Mouse (Mus musculus) liver, adult (tissue): ENCODE data around the gene Fam178b.

Experiments
- GATA4 ChIP-seq: IDR thresholded peaks from 2 replicates; pipeline ENCODE4 v1.6.1; 2014; ENCODE audit warnings: mild to moderate bottlenecking, low read length; ENCODE audit not compliant: insufficient replicate concordance

Gene Fam178b

GRCm38 (mm10) chr1:36691271-36692155 is 8.5 kb upstream of the Fam178b start, which contains the start of gene Cox5b:
Gene Cox5b (plus strand): TSS chr1:36691449.
- TF ChIP-seq GATA4 = no peak

DNA sequence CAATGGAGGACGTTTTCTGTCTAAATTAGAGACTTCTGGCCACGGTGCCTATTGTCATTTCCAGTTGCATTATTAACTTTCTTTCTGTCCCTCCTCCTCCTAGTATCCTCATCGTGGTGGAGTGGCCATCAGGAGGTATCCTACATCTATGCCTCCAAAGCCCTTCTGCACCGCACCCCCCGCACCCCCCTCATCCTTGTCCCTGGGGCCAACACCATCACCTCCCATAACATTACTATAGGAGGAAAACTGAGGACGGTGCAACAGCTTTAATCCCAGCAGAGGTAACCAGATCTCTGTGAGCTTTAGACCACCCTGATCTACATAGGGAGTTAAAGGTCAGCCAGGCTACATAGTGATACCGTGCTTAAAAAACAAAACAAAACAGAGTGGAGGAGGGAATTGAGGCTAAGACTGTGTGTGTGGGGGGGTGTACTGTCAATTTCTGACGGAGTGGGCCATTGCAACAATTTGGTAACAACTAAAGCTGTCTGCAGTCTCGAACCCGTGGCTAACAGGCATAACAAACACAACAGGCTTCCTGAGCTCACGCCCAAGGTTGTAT is 7.8 kb upstream of the Fam178b start:
- no peak for TF ChIP-seq GATA4

DNA sequence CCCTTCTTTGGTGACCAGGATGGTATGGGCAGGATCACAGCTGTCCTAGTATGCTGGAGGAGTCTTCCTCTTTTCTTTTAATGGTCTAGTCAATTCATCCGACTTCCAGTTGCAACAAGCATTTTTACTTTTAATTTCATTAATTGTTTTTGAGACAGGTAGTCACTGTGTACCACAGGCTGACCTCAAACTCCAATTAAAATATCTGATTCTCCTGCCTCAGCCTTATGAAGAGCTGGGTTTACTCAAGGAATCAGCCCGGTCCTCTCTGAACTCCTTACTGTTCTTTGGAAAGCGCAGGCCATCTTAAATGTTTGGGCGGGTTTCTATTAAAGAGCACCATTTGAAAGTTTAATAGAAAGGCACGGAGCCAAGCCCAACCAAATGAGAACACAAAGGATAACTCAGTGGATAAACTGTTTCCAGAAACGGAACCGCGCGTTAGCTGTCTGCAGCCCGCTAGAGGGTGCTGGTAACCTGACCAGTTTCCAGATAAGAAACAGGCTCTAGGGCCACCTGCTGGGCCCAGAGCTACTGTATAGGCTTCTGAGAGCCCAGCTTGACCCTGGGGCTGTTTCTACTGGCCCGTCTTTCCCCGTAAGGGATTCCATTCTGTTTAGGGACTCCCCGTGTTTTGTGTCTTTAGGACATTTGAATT is 956 bp upstream of the Fam178b start:
- TF ChIP-seq GATA4 = peak; percentile 85; the same call in 1 of the 2 replicates

DNA sequence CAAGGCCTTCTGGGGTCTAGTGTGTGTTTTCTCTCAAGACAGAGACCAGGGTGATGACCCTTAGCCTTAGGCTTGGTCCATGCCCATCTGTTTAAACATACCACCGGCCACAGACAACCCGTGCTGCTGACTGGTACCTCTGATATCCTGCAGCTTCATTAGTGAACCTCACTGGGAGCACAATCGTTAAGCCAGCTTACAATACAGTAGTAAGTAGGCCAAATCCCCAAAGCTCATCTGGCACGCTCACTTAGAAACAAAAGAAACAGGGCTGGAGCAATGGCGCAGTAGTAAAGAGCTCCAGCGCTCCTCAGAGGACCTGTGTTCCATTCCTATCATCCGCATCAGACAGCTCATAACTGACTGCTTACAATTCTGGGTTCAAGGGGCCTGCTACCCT is 2.1 kb downstream of the Fam178b start:
- TF ChIP-seq GATA4 = no peak

GRCm38 (mm10) chr1:36674936-36675335 is 8.0 kb downstream of the Fam178b start:
- no peak for TF ChIP-seq GATA4

- no peak for TF ChIP-seq GATA4
Measured at GRCm38 (mm10) chr1:36672648-36673350, 10.2 kb downstream of the Fam178b start.

DNA sequence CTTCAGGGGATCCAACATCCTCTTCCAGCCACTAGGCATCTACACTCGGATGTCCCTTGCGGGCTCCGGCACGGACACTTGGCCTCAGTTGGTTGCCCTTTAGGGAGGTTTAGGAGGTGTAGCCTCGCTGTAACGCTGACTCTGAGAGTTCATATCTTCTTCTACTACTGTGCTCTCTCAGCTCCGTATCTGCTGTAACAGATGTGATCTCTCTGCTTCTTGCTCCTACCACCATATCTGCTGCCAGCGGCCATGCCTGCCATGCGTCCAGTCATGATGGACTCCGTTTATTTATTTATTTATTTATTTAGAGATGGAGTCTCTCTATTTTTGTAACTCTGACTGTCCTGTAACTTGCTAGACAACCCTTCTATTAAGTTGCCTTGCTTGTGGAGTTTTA is 11.7 kb downstream of the Fam178b start:
- no peak for TF ChIP-seq GATA4

DNA sequence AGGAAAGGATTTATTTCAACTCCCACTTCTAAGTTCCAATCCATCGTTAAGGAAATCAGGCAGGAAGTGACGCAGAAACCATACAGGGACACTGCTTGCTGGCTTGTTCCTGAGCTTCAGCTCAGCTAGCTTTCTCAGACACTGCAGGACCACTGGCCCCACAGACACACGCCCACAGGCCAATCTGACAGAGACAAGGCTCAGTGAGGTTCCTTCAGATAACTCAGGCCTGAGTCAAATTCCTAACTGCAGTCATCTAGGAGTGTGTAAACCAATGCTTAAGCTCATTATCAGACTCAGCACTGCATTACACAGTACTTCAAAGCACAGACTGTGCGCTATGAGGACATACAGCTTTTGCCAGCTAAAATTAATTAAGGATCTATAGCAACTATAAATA is 12.7 kb downstream of the Fam178b start:
- no peak for TF ChIP-seq GATA4

DNA sequence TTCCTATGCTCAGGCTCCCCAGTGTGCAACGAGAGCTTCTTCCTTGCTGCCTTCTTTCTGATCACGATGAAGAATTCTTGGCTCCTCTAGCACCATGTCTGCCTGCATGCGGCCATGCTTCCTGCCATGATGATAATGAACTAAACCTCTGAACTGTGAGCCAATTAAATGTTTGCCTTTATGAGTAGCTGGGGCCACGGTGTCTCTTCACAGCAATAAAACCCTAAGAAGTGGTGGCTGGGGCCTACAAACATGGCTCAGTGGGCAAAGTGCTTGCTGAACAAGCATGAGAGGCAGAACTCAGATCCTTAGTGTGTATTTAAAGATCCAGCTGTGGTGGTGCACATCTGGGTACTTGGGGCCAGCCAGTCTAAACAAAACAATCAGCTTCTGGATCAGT is 17.0 kb downstream of the Fam178b start:
- TF ChIP-seq GATA4 = no peak

DNA sequence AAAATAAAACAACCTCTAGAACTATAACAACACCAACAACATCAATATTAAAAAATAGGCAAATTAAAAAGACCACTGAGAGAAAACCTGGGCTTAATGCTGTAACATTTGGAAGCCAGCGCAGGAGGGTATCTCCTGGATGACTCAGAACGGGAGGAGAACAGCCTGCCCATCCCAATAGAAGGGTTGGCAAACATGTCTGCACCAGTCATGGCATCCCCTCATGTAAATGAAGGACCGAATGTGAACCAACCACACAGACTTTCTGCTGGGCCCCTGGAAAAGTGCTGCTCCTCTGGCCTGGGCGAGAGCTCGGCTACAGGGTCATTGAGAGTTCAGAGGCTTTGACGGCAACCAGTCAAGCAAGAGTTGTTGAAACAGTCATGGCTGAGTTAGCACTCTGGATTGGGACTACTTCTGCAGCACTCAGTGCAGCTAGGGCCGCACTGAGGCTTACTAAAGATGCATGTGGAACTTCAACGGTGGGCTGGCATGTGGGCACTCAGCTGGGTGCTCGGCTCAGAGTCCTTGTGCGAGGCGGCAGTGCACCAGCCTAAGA is 17.7 kb downstream of the Fam178b start:
- TF ChIP-seq GATA4 = no peak

DNA sequence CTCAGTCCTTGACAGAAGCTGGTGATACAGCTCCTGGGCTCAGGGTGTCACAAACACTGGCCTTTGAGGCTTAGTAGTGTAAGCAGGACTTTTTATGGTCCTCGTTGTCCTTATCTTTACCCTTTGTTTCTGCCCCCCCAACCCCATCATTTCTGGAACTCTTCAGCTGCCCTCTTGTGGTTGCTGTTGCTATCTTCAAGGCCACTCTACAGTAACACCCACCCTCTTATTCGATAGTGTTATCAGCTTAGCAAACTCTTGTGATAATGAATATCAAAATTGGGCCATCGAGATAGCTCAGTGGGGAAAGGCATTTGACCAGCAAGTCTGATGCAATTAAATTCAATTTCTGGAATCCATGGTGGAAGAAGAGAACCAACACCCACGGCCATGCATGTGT is 18.5 kb downstream of the Fam178b start:
- TF ChIP-seq GATA4 = no peak

- no peak for TF ChIP-seq GATA4
Measured at GRCm38 (mm10) chr1:36658621-36659399, 24.2 kb downstream of the Fam178b start.

DNA sequence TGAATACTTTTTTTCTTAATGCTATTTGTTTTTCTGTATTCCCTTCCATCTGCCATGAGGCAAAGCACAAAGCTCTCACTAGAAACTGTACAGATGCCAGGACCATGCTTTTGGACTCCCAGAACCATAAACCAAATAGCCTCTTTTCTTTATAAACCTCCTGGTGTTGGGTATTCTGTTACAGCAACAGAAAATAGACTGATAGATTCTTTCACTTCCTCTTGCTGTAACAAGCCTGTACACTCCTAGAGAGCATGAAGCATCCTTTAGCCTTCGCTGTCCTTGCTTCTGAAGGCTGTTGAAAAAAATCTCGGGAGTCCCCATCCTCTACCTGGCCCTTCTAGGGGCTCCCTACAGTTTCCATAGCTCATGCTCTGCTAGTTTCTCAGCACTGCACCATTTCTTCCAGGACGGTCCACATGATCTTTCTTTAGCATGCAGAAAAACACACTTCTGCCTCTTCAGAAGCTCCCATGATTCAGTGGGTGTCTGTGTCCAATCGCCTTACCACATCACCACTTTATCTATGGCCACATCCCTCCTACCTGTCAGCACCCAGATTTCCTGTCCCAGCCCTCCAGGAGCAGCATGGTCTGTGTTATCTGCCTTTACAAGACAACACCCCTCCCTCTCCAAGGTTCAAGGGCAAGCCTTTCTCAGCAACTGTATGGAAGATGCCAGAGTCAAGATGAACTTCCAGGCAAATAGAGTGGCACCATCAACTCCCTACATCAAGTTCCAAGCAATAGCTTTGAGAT is 25.1 kb downstream of the Fam178b start:
- no peak for TF ChIP-seq GATA4

GRCm38 (mm10) chr1:36656233-36656632 is 26.8 kb downstream of the Fam178b start:
- TF ChIP-seq GATA4 = no peak
